Mouse (Mus musculus) liver, embryonic 14.5 days (tissue): ENCODE measurements around the gene Slc5a6. TPM values are rescaled to one million over a fixed set of nuclear protein-coding genes. Genes with fewer than 3 reads are reported as not detected.

Experiments
- ATAC-seq: fragments of 200-750 bp; cut with Nextera tagmentation; 2 replicates; pipeline ENCODE4 v1.8.0; 2017; ENCODE audit warnings: moderate number of reproducible peaks, mild to moderate bottlenecking, moderate library complexity; ENCODE audit not compliant: insufficient read depth
- DNase-seq, 3 experiments: peaks; one replicate each; pipeline ENCODE4 v3.0.0-alpha.2; 2012 to 2013; ENCODE audit warnings: low read depth in 3 of 3, low spot score in 3 of 3
- H3K27ac ChIP-seq: fragments of 300-500 bp; sonication (generic); 2 replicates; pipeline ENCODE4 v1.5.1; 2014; ENCODE audit warnings: moderate library complexity, mild to moderate bottlenecking, control low read depth, inconsistent platforms
- H3K27me3 ChIP-seq: fragments of 300-500 bp; sonication (generic); 2 replicates; pipeline ENCODE4 v1.6.1; 2014; ENCODE audit warnings: mild to moderate bottlenecking, low read length, moderate library complexity; ENCODE audit not compliant: control insufficient read depth, insufficient read depth
- H3K36me3 ChIP-seq: fragments of 300-500 bp; sonication (generic); replicated peaks from 2 replicates; pipeline ENCODE4 v1.6.1; 2014; ENCODE audit warnings: low read depth; ENCODE audit not compliant: control insufficient read depth, insufficient read depth
- H3K4me1 ChIP-seq, 2 experiments: fragments of 200-500 bp in 1 of 2; fragments of 300-500 bp in 1 of 2; sonication (generic) in 1 of 2; replicated peaks; 2 replicates each; pipeline ENCODE4 v1.6.1; 2012 to 2014; ENCODE audit warnings: antibody characterized with exemption in 1 of 2, inconsistent platforms in 1 of 2, low read length in 1 of 2; ENCODE audit not compliant: control insufficient read depth in 2 of 2, insufficient read depth in 2 of 2
- H3K4me2 ChIP-seq: fragments of 300-500 bp; sonication (generic); 2 replicates; pipeline ENCODE4 v1.6.1; 2014; ENCODE audit warnings: low read depth, mild to moderate bottlenecking, control low read depth, moderate library complexity
- H3K4me3 ChIP-seq, 2 experiments: fragments of 200-500 bp in 1 of 2; fragments of 300-500 bp in 1 of 2; sonication (generic) in 1 of 2; 2 replicates each; pipeline ENCODE4 v1.5.1; 2012 to 2014; ENCODE audit warnings: low read depth in 2 of 2, low read length in 2 of 2, mild to moderate bottlenecking in 2 of 2, control low read depth in 1 of 2, inconsistent platforms in 1 of 2, moderate library complexity in 1 of 2; ENCODE audit not compliant: insufficient read depth in 1 of 2
- H3K9ac ChIP-seq: fragments of 300-500 bp; sonication (generic); replicated peaks from 2 replicates; pipeline ENCODE4 v1.6.1; 2014; ENCODE audit warnings: mild to moderate bottlenecking, control low read depth, moderate library complexity
- H3K9me3 ChIP-seq: fragments of 300-500 bp; sonication (generic); 2 replicates; pipeline ENCODE4 v1.6.1; 2016; ENCODE audit warnings: low read length, mixed read lengths; ENCODE audit not compliant: control insufficient read depth
- CTCF ChIP-seq: IDR thresholded peaks from 2 replicates; pipeline ENCODE4 v1.5.1; 2016; ENCODE audit warnings: antibody characterized with exemption, low read depth, control low read depth
- EP300 ChIP-seq: IDR thresholded peaks from 2 replicates; pipeline ENCODE4 v1.6.1; 2016; ENCODE audit warnings: antibody characterized with exemption, low read depth
- WGBS: fragments of 180-500 bp; shearing (Covaris S2); extraction: QIAGEN DNeasy Blood & Tissue Kit; methylation state at CpG from one replicate; pipeline ENCODE4 v1.1.7; 2014; ENCODE audit not compliant: insufficient replicate concordance; 5-methylcytosine and 5-hydroxymethylcytosine counted together
- polyA plus RNA-seq, 2 experiments: library from polyadenylated mRNA; depleted of rRNA in 1 of 2; stranded (reverse) in 1 of 2; unstranded in 1 of 2; fragments of >200 nt; fragmentation: Nextera tagmentation in 1 of 2; extraction: Ambion mirVana in 1 of 2; gene quantifications; 2 replicates each; pipeline versions ENCODE4 v1.2.1 to v1.2.3; 2012 to 2014

The Slc5a6 gene
- polyA plus RNA-seq, 2 experiments = 2.3 to 5.2 TPM

- ATAC-seq (no peak), DNase-seq (no peak)
- no peaks in the 10 kb centered on the region for H3K27me3 ChIP-seq
- H3K9ac ChIP-seq = no peak overlapping the region
- H3K36me3 ChIP-seq = peaks cover 26% of the 10 kb centered on the region
- no peak overlapping the region for H3K27ac ChIP-seq
- H3K4me1 ChIP-seq = no peaks in the 10 kb centered on the region
- no peaks in the 10 kb centered on the region for H3K9me3 ChIP-seq
- no peak overlapping the region for H3K4me3 ChIP-seq
- 0 out of 2 replicates have a peak, but pooled peaks have one; percentile 7 for TF ChIP-seq CTCF
- no peak for TF ChIP-seq EP300
- WGBS = 86% methylated on average over 13 of the region's 13 CpGs
- H3K4me2 ChIP-seq = no peak overlapping the region
Measured at GRCm38 (mm10) chr5:31076346-31076745, 27.6 kb upstream of the Slc5a6 start.

- Histone ChIP-seq H3K4me2 (no peak overlapping the region), H3K27ac (no peak overlapping the region), H3K4me3 (no peak overlapping the region), H3K9ac (no peak overlapping the region), H3K36me3 (peaks cover 35% of the 10 kb centered on the region), H3K9me3 (no peaks in the 10 kb centered on the region), H3K4me1 (no peaks in the 10 kb centered on the region), H3K27me3 (no peaks in the 10 kb centered on the region)
- DNase-seq (no peak), ATAC-seq (no peak)
- no peak for TF ChIP-seq EP300
- TF ChIP-seq CTCF = no peak
- WGBS = 83% methylated on average over 12 of the region's 12 CpGs
Measured at GRCm38 (mm10) chr5:31073176-31073575, 24.5 kb upstream of the Slc5a6 start.

- Histone ChIP-seq H3K27me3 (no peaks in the 10 kb centered on the region), H3K4me2 (no peak overlapping the region), H3K9ac (no peak overlapping the region), H3K4me1 (no peaks in the 10 kb centered on the region), H3K27ac (no peak overlapping the region), H3K4me3 (no peak overlapping the region), H3K9me3 (no peaks in the 10 kb centered on the region), H3K36me3 (peaks cover 40% of the 10 kb centered on the region)
- TF ChIP-seq EP300 = no peak
- no peak for TF ChIP-seq CTCF
- DNase-seq = no peak
- WGBS = 91% methylated on average over 11 of the region's 11 CpGs
- no peak for ATAC-seq
Measured at GRCm38 (mm10) chr5:31071821-31072220, 23.1 kb upstream of the Slc5a6 start.

- Histone ChIP-seq H3K27ac (no peak overlapping the region), H3K4me2 (no peak overlapping the region), H3K9ac (no peak overlapping the region), H3K4me3 (no peak overlapping the region), H3K9me3 (no peaks in the 10 kb centered on the region), H3K36me3 (peaks cover 40% of the 10 kb centered on the region), H3K27me3 (no peaks in the 10 kb centered on the region), H3K4me1 (no peaks in the 10 kb centered on the region)
- no peak for ATAC-seq
- TF ChIP-seq CTCF = no peak
- WGBS = 67% methylated on average over 2 of the region's 2 CpGs
- DNase-seq = no peak
Measured at GRCm38 (mm10) chr5:31071059-31071458, 22.3 kb upstream of the Slc5a6 start.

- H3K4me3 ChIP-seq = no peak overlapping the region
- no peak for TF ChIP-seq CTCF
- TF ChIP-seq EP300 = no peak
- H3K4me2 ChIP-seq = no peak overlapping the region
- H3K9me3 ChIP-seq = no peaks in the 10 kb centered on the region
- no peak overlapping the region for H3K9ac ChIP-seq
- no peaks in the 10 kb centered on the region for H3K27me3 ChIP-seq
- no peaks in the 10 kb centered on the region for H3K4me1 ChIP-seq
- peaks cover 39% of the 10 kb centered on the region for H3K36me3 ChIP-seq
- no peak overlapping the region for H3K27ac ChIP-seq
- DNase-seq (no peak), ATAC-seq (no peak)
- 88% methylated on average over 3 of the region's 3 CpGs for WGBS
Measured at GRCm38 (mm10) chr5:31069810-31070209, 21.1 kb upstream of the Slc5a6 start.
